Mouse (Mus musculus): ENCODE results near the gene Gramd1c. TPM values are rescaled to one million over a fixed set of nuclear protein-coding genes. Genes with fewer than 3 reads are reported as not detected.

Gramd1c gene
- total RNA-seq (2023), result 1.7 TPM

DNA sequence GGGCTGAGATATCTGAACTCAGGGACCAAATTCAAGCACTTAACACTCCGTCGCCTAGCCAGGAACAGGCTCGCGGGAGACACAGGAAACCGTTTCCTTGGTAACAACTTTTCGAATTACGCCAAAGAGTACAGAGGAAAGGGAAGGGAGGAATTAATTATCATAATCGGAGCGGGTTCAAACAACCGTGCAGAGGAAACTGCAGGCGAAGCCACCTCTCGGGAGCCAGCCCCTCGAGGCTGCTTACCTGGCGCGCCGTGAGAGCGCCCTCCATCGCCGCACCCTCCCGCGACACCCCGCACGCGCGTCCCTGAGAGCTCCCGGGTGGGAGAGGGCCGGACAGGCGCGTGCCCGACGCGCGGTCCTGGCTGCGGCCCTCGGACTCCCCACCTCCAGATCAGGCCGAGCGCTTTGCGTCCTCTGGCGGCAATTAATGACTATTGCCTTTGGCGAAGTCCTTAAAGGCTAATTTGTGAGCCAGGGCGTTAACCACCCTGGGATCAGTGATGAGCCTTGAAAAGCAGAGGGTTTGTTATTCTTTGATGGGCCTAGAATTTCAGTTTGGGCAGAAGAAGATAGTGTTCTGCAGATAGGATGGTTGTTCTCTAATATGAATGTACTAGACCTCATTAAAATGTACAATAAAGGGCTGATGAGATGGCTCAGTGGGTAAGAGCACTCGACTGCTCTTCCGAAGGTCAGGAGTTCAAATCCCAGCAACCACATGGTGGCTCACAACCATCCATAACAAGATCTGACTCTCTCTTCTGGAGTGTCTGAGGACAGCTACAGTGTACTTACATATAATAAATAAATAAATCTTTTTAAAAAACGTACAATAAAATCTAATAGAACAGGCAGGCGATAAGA lies at the start of gene Gramd1c:
TSS of gene Gramd1c (minus strand) at position 321 of the 870 bp plus-strand sequence.

GRCm38 (mm10) chr16:43979328-43980109 lies 83.6 kb downstream of the Gramd1c start, which contains the start of gene Zdhhc23:
Gene Zdhhc23, minus strand, starts transcription at chr16:43979791.

Other genes starting within 250 kb of the Gramd1c start
- gene Ccdc191, start 173.5 kb downstream of the Gramd1c start, total RNA-seq (2023), result 4.0 TPM
- 66.6 TPM for gene Qtrt2, start 136.5 kb downstream of the Gramd1c start, total RNA-seq (2023)
- 5.0 TPM for gene Zdhhc23, start 83.6 kb downstream of the Gramd1c start, total RNA-seq (2023)
- gene Atp6v1a, start 76.4 kb upstream of the Gramd1c start, total RNA-seq (2023), result 22.0 TPM
- 34.8 TPM for gene Naa50, start 76.5 kb upstream of the Gramd1c start, total RNA-seq (2023)
- 25.5 TPM for gene Usf3, start 109.9 kb upstream of the Gramd1c start, total RNA-seq (2023)